Mouse (Mus musculus): ENCODE measurements around the gene Plxna4. TPM values are rescaled to one million over a fixed set of nuclear protein-coding genes. Genes with fewer than 3 reads are reported as not detected.

The Plxna4 gene
- polyA plus RNA-seq, 1 experiment from 2014 or later = 4.1 TPM

GRCm38 (mm10) chr6:32571485-32571884 lies 16.5 kb downstream of the Plxna4 start:
- H3K9me3 ChIP-seq (ENCODE audit: control insufficient read depth, low read length) = no peaks in the 10 kb centered on the region
- no peaks in the 10 kb centered on the region for H3K36me3 ChIP-seq (ENCODE audit: control insufficient read depth, insufficient read depth, low read length)
- H3K4me2 ChIP-seq (ENCODE audit: low read depth, severe bottlenecking) = no peak overlapping the region
- WGBS = 91% methylated on average over 5 of the region's 5 CpGs
- no peaks in the 10 kb centered on the region for H3K4me1 ChIP-seq (ENCODE audit: control insufficient read depth, insufficient read depth, low read length)
- no peak for DNase-seq (ENCODE audit: low spot score)
- H3K9ac ChIP-seq (ENCODE audit: low read length) = no peak overlapping the region
- no peak overlapping the region for H3K4me3 ChIP-seq (ENCODE audit: low read depth, low read length)
- no peaks in the 10 kb centered on the region for H3K27me3 ChIP-seq (ENCODE audit: control insufficient read depth, insufficient read depth, low read length)
- no peak for ATAC-seq (ENCODE audit: insufficient number of reproducible peaks, low FRiP score, low TSS enrichment, low read depth)
- H3K27ac ChIP-seq (replicated peaks; ENCODE audit: low read depth, low read length) = no peak overlapping the region

- no peaks in the 10 kb centered on the region for H3K27me3 ChIP-seq (ENCODE audit: control insufficient read depth, insufficient read depth, low read length)
- no peaks in the 10 kb centered on the region for H3K9me3 ChIP-seq (ENCODE audit: control insufficient read depth, low read length)
- H3K9ac ChIP-seq (ENCODE audit: low read length) = no peak overlapping the region
- no peak overlapping the region for H3K27ac ChIP-seq (replicated peaks; ENCODE audit: low read depth, low read length)
- H3K4me1 ChIP-seq (ENCODE audit: control insufficient read depth, insufficient read depth, low read length) = no peaks in the 10 kb centered on the region
- no peak overlapping the region for H3K4me2 ChIP-seq (ENCODE audit: low read depth, severe bottlenecking)
- no peak overlapping the region for H3K4me3 ChIP-seq (ENCODE audit: low read depth, low read length)
- ATAC-seq (ENCODE audit: insufficient number of reproducible peaks, low FRiP score, low TSS enrichment, low read depth) = no peak
- no peaks in the 10 kb centered on the region for H3K36me3 ChIP-seq (ENCODE audit: control insufficient read depth, insufficient read depth, low read length)
- WGBS = 48% methylated on average over 3 of the region's 3 CpGs
- DNase-seq (ENCODE audit: low spot score) = no peak
These were observed 17.5 kb downstream of the Plxna4 start for GRCm38 (mm10) chr6:32570445-32570844.

GRCm38 (mm10) chr6:32569919-32570318 lies 18.1 kb downstream of the Plxna4 start:
- Histone ChIP-seq H3K9me3 (ENCODE audit: control insufficient read depth, low read length) (no peaks in the 10 kb centered on the region), H3K36me3 (ENCODE audit: control insufficient read depth, insufficient read depth, low read length) (no peaks in the 10 kb centered on the region), H3K4me1 (ENCODE audit: control insufficient read depth, insufficient read depth, low read length) (no peaks in the 10 kb centered on the region), H3K27ac (replicated peaks; ENCODE audit: low read depth, low read length) (no peak overlapping the region), H3K4me2 (ENCODE audit: low read depth, severe bottlenecking) (no peak overlapping the region), H3K4me3 (ENCODE audit: low read depth, low read length) (no peak overlapping the region), H3K9ac (ENCODE audit: low read length) (no peak overlapping the region), H3K27me3 (ENCODE audit: control insufficient read depth, insufficient read depth, low read length) (no peaks in the 10 kb centered on the region)
- no peak for ATAC-seq (ENCODE audit: insufficient number of reproducible peaks, low FRiP score, low TSS enrichment, low read depth)
- no peak for DNase-seq (ENCODE audit: low spot score)
- 74% methylated on average over 3 of the region's 3 CpGs for WGBS

- WGBS = 86% methylated on average over 1 of the region's 1 CpGs
These were observed 41.1 kb downstream of the Plxna4 start for GRCm38 (mm10) chr6:32546915-32547314.

GRCm38 (mm10) chr6:32544021-32544420 lies 44.0 kb downstream of the Plxna4 start:
- no peaks in the 10 kb centered on the region for H3K4me1 ChIP-seq (ENCODE audit: control insufficient read depth, insufficient read depth, low read length)
- DNase-seq (ENCODE audit: low spot score) = no peak
- no peaks in the 10 kb centered on the region for H3K36me3 ChIP-seq (ENCODE audit: control insufficient read depth, insufficient read depth, low read length)
- no peaks in the 10 kb centered on the region for H3K9me3 ChIP-seq (ENCODE audit: control insufficient read depth, low read length)
- no peak overlapping the region for H3K4me3 ChIP-seq (ENCODE audit: low read depth, low read length)
- WGBS = 91% methylated on average over 3 of the region's 3 CpGs
- no peaks in the 10 kb centered on the region for H3K27me3 ChIP-seq (ENCODE audit: control insufficient read depth, insufficient read depth, low read length)
- no peak overlapping the region for H3K27ac ChIP-seq (replicated peaks; ENCODE audit: low read depth, low read length)
- no peak overlapping the region for H3K4me2 ChIP-seq (ENCODE audit: low read depth, severe bottlenecking)
- no peak for ATAC-seq (ENCODE audit: insufficient number of reproducible peaks, low FRiP score, low TSS enrichment, low read depth)
- no peak overlapping the region for H3K9ac ChIP-seq (ENCODE audit: low read length)

More at GRCm38 (mm10) chr6:32546915-32547314, 41.1 kb downstream of the Plxna4 start:
- no peak overlapping the region for H3K9ac ChIP-seq (ENCODE audit: low read length)
- no peak overlapping the region for H3K4me3 ChIP-seq (ENCODE audit: low read depth, low read length)
- H3K36me3 ChIP-seq (ENCODE audit: control insufficient read depth, insufficient read depth, low read length) = no peaks in the 10 kb centered on the region
- ATAC-seq (ENCODE audit: insufficient number of reproducible peaks, low FRiP score, low TSS enrichment, low read depth) (no peak), DNase-seq (ENCODE audit: low spot score) (no peak)
- H3K9me3 ChIP-seq (ENCODE audit: control insufficient read depth, low read length) = no peaks in the 10 kb centered on the region
- no peaks in the 10 kb centered on the region for H3K4me1 ChIP-seq (ENCODE audit: control insufficient read depth, insufficient read depth, low read length)
- H3K27me3 ChIP-seq (ENCODE audit: control insufficient read depth, insufficient read depth, low read length) = no peaks in the 10 kb centered on the region
- H3K27ac ChIP-seq (replicated peaks; ENCODE audit: low read depth, low read length) = no peak overlapping the region
- no peak overlapping the region for H3K4me2 ChIP-seq (ENCODE audit: low read depth, severe bottlenecking)

GRCm38 (mm10) chr6:32540155-32540554 lies 47.8 kb downstream of the Plxna4 start:
- H3K4me1 ChIP-seq (ENCODE audit: control insufficient read depth, insufficient read depth, low read length) = no peaks in the 10 kb centered on the region
- H3K27me3 ChIP-seq (ENCODE audit: control insufficient read depth, insufficient read depth, low read length) = no peaks in the 10 kb centered on the region
- no peak overlapping the region for H3K9ac ChIP-seq (ENCODE audit: low read length)
- H3K36me3 ChIP-seq (ENCODE audit: control insufficient read depth, insufficient read depth, low read length) = no peaks in the 10 kb centered on the region
- H3K9me3 ChIP-seq (ENCODE audit: control insufficient read depth, low read length) = no peaks in the 10 kb centered on the region
- H3K4me3 ChIP-seq (ENCODE audit: low read depth, low read length) = no peak overlapping the region
- 93% methylated on average over 4 of the region's 4 CpGs for WGBS
- DNase-seq (ENCODE audit: low spot score) (no peak), ATAC-seq (ENCODE audit: insufficient number of reproducible peaks, low FRiP score, low TSS enrichment, low read depth) (no peak)
- H3K27ac ChIP-seq (replicated peaks; ENCODE audit: low read depth, low read length) = no peak overlapping the region
- H3K4me2 ChIP-seq (ENCODE audit: low read depth, severe bottlenecking) = no peak overlapping the region

- Histone ChIP-seq H3K27ac (replicated peaks; ENCODE audit: low read depth, low read length) (no peak overlapping the region), H3K4me2 (ENCODE audit: low read depth, severe bottlenecking) (no peak overlapping the region), H3K27me3 (ENCODE audit: control insufficient read depth, insufficient read depth, low read length) (no peaks in the 10 kb centered on the region), H3K9me3 (ENCODE audit: control insufficient read depth, low read length) (no peaks in the 10 kb centered on the region), H3K4me3 (ENCODE audit: low read depth, low read length) (no peak overlapping the region), H3K9ac (ENCODE audit: low read length) (no peak overlapping the region), H3K36me3 (ENCODE audit: control insufficient read depth, insufficient read depth, low read length) (no peaks in the 10 kb centered on the region), H3K4me1 (ENCODE audit: control insufficient read depth, insufficient read depth, low read length) (no peaks in the 10 kb centered on the region)
- ATAC-seq (ENCODE audit: insufficient number of reproducible peaks, low FRiP score, low TSS enrichment, low read depth) (no peak), DNase-seq (ENCODE audit: low spot score) (no peak)
- WGBS = 80% methylated on average over 3 of the region's 3 CpGs
These were observed 53.8 kb downstream of the Plxna4 start for GRCm38 (mm10) chr6:32533962-32534740.

GRCm38 (mm10) chr6:32528081-32528570 lies 59.9 kb downstream of the Plxna4 start:
- no peak overlapping the region for H3K27ac ChIP-seq (replicated peaks; ENCODE audit: low read depth, low read length)
- H3K9me3 ChIP-seq (ENCODE audit: control insufficient read depth, low read length) = no peaks in the 10 kb centered on the region
- H3K27me3 ChIP-seq (ENCODE audit: control insufficient read depth, insufficient read depth, low read length) = no peaks in the 10 kb centered on the region
- 81% methylated on average over 8 of the region's 8 CpGs for WGBS
- H3K36me3 ChIP-seq (ENCODE audit: control insufficient read depth, insufficient read depth, low read length) = no peaks in the 10 kb centered on the region
- H3K9ac ChIP-seq (ENCODE audit: low read length) = no peak overlapping the region
- no peak for DNase-seq (ENCODE audit: low spot score)
- no peaks in the 10 kb centered on the region for H3K4me1 ChIP-seq (ENCODE audit: control insufficient read depth, insufficient read depth, low read length)
- H3K4me2 ChIP-seq (ENCODE audit: low read depth, severe bottlenecking) = no peak overlapping the region
- no peak overlapping the region for H3K4me3 ChIP-seq (ENCODE audit: low read depth, low read length)
- ATAC-seq (ENCODE audit: insufficient number of reproducible peaks, low FRiP score, low TSS enrichment, low read depth) = no peak
